Mouse (Mus musculus) midbrain, embryonic 11.5 days (tissue): ENCODE measurements around the gene Tspan15. TPM values are rescaled to one million over a fixed set of nuclear protein-coding genes. Genes with fewer than 3 reads are reported as not detected.

Experiments used
- ATAC-seq: fragments of 200-750 bp; cut with Nextera tagmentation; 2 replicates; pipeline ENCODE4 v1.8.0; 2017; ENCODE audit warnings: moderate TSS enrichment, moderate library complexity; ENCODE audit not compliant: low FRiP score
- DNase-seq: peaks from one replicate; pipeline ENCODE4 v3.0.0; 2015; ENCODE audit warnings: low spot score; ENCODE audit errors: missing footprints
- H3K27ac ChIP-seq: fragments of 300-500 bp; sonication (generic); 2 replicates; pipeline ENCODE4 v1.5.1; 2014; ENCODE audit warnings: low read depth, low read length
- H3K27me3 ChIP-seq: fragments of 300-500 bp; sonication (generic); 2 replicates; pipeline ENCODE4 v1.6.1; 2014; ENCODE audit warnings: mild to moderate bottlenecking, low read length, moderate library complexity, mixed read lengths; ENCODE audit not compliant: control insufficient read depth, insufficient read depth
- H3K36me3 ChIP-seq: fragments of 300-500 bp; sonication (generic); 2 replicates; pipeline ENCODE4 v1.6.1; 2014; ENCODE audit warnings: mild to moderate bottlenecking, low read length, moderate library complexity, mixed read lengths; ENCODE audit not compliant: control insufficient read depth, insufficient read depth
- H3K4me1 ChIP-seq: fragments of 300-500 bp; sonication (generic); 2 replicates; pipeline ENCODE4 v1.6.1; 2014; ENCODE audit warnings: low read length; ENCODE audit not compliant: control insufficient read depth, insufficient read depth
- H3K4me2 ChIP-seq: fragments of 300-500 bp; sonication (generic); 2 replicates; pipeline ENCODE4 v1.6.1; 2014; ENCODE audit warnings: mild to moderate bottlenecking, moderate library complexity
- H3K4me3 ChIP-seq: fragments of 300-500 bp; sonication (generic); 2 replicates; pipeline ENCODE4 v1.5.1; 2014; ENCODE audit warnings: low read depth, low read length
- H3K9ac ChIP-seq: fragments of 300-500 bp; sonication (generic); 2 replicates; pipeline ENCODE4 v1.6.1; 2014; ENCODE audit warnings: low read length
- H3K9me3 ChIP-seq: fragments of 300-500 bp; sonication (generic); 2 replicates; pipeline ENCODE4 v1.6.1; 2016; ENCODE audit warnings: low read length; ENCODE audit not compliant: control insufficient read depth
- WGBS: fragments of 180-500 bp; shearing (Covaris S2); extraction: QIAGEN DNeasy Blood & Tissue Kit; methylation state at CpG from one replicate; pipeline ENCODE4 v1.1.7; 2014; 5-methylcytosine and 5-hydroxymethylcytosine counted together
- polyA plus RNA-seq: library from polyadenylated mRNA; unstranded; fragments of >200 nt; fragmentation: Nextera tagmentation; extraction: Ambion mirVana; gene quantifications from 2 replicates; pipeline ENCODE4 v1.2.1, GENCODE M21; 2014

Tspan15 gene
- polyA plus RNA-seq, 1 experiment from 2014 or later = 8.6 TPM

DNA sequence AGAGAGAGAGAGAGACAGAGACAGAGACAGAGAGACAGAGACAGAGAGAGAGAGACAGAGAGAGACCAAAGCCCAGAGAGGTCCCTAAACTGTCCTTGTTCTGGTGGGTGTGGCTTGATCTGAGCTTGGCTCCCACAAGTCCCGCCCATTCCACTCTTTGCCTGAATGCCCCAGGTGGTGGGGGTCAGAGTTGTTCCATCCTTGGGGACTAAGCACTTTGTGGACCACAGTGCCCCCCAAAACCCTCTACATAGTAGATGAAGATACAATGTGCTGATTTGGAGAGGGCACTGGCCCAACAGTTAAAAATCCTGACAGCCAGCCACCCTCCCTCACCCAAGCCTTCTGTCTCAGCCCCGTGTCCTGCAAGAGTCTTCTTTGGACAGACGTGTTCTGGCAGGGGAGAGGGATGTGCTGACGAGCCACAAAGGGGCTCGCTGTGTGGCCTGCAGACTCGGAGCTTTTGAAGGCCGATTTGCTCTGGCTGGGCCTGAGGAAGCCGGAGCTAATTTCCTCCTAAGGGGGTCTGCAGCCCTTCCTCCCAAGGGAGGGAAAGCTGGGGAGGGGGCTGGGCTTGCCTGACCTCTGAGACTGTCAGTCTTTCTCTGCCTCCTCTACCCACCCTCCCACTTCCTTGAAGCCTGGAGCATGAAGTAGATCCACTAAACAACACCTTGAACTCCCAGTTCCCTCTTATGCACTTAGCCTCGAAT lies 58.1 kb downstream of the Tspan15 start:
- Histone ChIP-seq H3K27me3 (peaks cover 14% of the 10 kb centered on the region), H3K27ac (no peak overlapping the region), H3K9me3 (no peaks in the 10 kb centered on the region), H3K4me1 (peaks cover 21% of the 10 kb centered on the region), H3K36me3 (no peaks in the 10 kb centered on the region), H3K4me3 (no peak overlapping the region), H3K4me2 (no peak overlapping the region), H3K9ac (no peak overlapping the region)
- peak; percentile 94 for DNase-seq
- peak; percentile 81 for ATAC-seq
- WGBS = 5% methylated on average over 9 of the region's 9 CpGs

DNA sequence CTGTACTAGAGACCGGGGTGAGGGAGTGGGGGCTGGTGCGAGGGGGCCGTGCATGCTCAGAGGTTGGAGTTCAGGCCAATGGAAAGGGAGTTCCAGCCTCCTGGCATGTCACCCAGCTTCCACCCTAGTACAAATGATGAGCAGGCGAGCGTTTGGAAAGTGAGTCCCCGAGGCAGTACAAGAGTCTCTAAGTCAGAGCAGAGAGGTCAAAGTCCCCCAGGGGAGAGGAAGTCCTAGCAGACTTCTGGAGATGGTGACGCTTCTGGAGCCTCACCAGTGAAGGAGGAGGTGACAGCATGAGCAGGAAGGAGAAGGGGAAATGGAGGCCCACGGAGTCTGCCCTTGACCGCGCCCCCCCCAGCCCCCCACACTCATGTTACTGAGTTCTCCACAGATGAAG lies 68.6 kb downstream of the Tspan15 start:
- H3K9ac ChIP-seq = no peak overlapping the region
- no peaks in the 10 kb centered on the region for H3K36me3 ChIP-seq
- H3K27ac ChIP-seq = no peak overlapping the region
- no peak overlapping the region for H3K4me3 ChIP-seq
- H3K4me2 ChIP-seq = no peak overlapping the region
- no peak for DNase-seq
- H3K27me3 ChIP-seq = no peaks in the 10 kb centered on the region
- H3K9me3 ChIP-seq = 0 out of 2 replicates have a peak, but pooled peaks cover 2% of the 10 kb centered on the region
- no peak for ATAC-seq
- 56% methylated on average over 10 of the region's 10 CpGs for WGBS
- H3K4me1 ChIP-seq = peaks cover 2% of the 10 kb centered on the region; the same call in 1 of the 2 replicates

DNA sequence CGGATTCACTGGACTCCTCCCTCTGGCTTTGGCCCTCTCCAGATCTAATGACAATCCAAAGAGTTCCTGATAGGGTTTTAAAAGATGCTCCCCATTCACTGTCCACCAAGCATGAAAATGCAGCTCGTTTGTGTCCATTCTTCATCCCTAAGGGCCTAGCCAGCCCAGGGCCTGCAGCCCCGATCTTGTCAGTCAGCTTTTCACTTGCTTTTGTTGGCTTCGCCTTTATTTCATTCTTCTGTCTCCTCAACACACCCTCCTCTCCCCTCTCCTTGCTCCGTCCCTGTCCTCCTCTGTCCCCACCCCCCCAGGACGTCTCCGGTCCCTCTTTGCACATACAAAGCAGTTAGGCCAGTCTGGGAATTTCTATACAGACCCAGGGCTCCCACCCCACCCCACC lies 81.1 kb downstream of the Tspan15 start:
- no peak overlapping the region for H3K27ac ChIP-seq
- DNase-seq (peak; percentile 87), ATAC-seq (peak; percentile 64)
- 6% methylated on average over 7 of the region's 7 CpGs for WGBS
- H3K27me3 ChIP-seq = no peaks in the 10 kb centered on the region
- no peaks in the 10 kb centered on the region for H3K36me3 ChIP-seq
- no peak overlapping the region for H3K4me3 ChIP-seq
- no peaks in the 10 kb centered on the region; the same call in 1 of the 2 replicates for H3K9me3 ChIP-seq
- H3K9ac ChIP-seq = no peak overlapping the region
- H3K4me1 ChIP-seq = peaks cover 3% of the 10 kb centered on the region; the same call in 1 of the 2 replicates
- H3K4me2 ChIP-seq = no peak overlapping the region

DNA sequence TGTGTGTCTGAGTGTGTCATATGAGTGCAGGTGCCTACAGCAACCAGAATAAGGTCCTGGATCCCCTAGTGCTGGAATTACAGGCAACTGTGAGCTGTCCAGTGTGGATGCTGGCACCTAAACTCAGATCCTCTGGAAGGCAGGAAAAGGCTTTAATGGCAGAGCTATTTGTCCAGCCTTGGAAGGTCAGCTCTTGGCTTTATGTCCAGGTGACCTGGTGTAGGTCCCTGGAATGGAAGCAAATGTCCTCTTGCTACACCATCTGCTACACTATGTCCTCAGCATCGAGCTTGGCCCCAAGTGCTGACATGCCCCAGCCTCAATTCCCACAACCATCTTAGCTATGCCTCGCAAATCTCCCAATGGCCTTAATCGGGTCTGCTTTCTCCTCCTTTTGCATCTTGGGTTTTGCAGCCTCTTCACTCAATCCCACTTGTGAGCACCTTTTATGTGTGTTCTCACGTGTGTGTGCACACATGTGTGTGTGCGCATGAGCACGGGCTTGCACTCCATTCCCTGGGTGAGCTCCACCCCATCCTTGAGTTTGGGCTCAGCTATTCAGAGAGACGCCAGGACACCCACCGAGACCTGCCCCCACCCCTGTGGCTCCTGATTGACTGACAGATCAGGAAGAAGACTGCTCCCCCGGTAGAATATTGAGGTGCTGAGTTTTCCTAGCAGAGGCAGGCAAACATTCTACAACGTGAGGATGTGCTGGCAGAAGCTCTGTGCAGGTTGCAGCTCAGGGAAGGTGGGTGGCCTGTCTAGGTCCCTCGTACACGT lies 83.4 kb downstream of the Tspan15 start:
- Histone ChIP-seq H3K9ac (no peak overlapping the region), H3K27me3 (no peaks in the 10 kb centered on the region), H3K4me2 (no peak overlapping the region), H3K4me1 (peaks cover 3% of the 10 kb centered on the region; the same call in 1 of the 2 replicates), H3K27ac (no peak overlapping the region), H3K4me3 (no peak overlapping the region), H3K36me3 (no peaks in the 10 kb centered on the region), H3K9me3 (no peaks in the 10 kb centered on the region)
- ATAC-seq = no peak
- peak; percentile 54 for DNase-seq
- 50% methylated on average over 12 of the region's 12 CpGs for WGBS

DNA sequence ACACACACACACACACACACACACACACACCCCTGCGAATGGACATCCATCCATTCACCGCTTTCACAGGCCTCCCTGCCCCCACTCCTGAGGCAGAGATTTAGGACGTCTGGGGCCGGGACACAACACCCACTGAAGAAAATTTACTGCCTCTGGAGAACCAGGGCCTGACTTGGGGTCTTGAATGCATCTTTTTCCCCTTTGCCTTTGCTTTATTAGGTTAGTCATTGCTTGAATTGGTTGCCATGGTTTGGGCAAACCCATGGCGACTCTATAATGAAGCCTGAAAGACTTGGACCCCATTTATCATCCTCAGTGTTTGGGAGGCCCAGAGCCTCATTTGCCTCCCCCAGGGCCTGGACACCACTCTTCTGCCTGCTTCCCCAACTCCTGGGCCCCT lies 85.1 kb downstream of the Tspan15 start:
- no peaks in the 10 kb centered on the region for H3K36me3 ChIP-seq
- no peak overlapping the region for H3K4me3 ChIP-seq
- peaks cover 3% of the 10 kb centered on the region; the same call in 1 of the 2 replicates for H3K4me1 ChIP-seq
- no peak for ATAC-seq
- H3K4me2 ChIP-seq = no peak overlapping the region
- 51% methylated on average over 5 of the region's 5 CpGs for WGBS
- no peaks in the 10 kb centered on the region for H3K9me3 ChIP-seq
- DNase-seq = peak; percentile 33
- H3K27ac ChIP-seq = no peak overlapping the region
- H3K9ac ChIP-seq = no peak overlapping the region
- H3K27me3 ChIP-seq = no peaks in the 10 kb centered on the region

DNA sequence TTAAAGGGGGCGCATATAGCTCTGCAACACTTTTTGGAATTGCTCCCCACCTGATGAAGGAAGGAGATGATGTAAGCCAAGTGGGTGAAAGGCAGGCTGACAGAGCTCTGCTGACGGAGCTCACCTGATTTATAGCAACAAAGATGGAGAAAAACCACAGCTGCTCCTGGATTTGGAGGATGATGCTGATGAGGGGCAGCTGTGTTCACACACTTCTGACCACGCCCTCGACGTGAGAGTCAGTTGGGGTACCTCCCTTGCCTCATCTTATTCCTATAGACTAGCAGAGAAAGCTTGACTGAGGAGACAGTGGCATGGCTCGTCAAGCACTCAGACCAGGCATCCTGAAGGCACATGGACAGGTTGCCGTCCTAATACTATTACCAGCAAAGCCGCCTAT lies 87.2 kb downstream of the Tspan15 start, which contains the start of gene Fam241b:
Gene Fam241b, minus strand, starts transcription at position 101 of the 400 bp plus-strand sequence.
- Histone ChIP-seq H3K4me2 (no peak within 1 kb of the TSS), H3K36me3 (no peaks in the 10 kb centered on the region), H3K27ac (no peak within 1 kb of the TSS), H3K4me3 (no peak within 1 kb of the TSS), H3K9ac (no peak within 1 kb of the TSS), H3K9me3 (no peaks in the 10 kb centered on the region), H3K4me1 (no peaks in the 10 kb centered on the region), H3K27me3 (no peaks in the 10 kb centered on the region)
- DNase-seq (peak; percentile 72), ATAC-seq (no peak)
- 69% methylated on average over 8 of the region's 8 CpGs for WGBS

DNA sequence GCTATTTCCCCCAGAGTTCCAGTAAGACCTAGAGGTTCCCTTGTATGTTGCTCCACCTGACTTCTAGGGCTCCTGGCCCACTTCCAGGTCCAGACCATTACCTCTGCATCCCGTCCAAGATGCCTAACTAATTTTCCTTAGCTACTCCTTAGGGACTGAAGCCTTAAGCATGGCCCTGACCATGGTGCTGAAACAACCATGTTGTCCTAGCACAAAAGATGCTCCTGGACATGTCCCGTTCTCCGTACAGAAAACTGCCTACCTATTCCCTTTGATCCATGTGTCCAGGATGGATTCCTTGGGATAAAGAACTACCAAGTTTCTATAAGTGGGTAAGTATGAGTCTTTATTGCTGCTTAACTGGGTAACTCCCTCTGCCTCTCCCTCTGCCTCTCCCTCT lies 93.0 kb downstream of the Tspan15 start:
- ATAC-seq = no peak
- Histone ChIP-seq H3K27me3 (peaks cover 38% of the 10 kb centered on the region), H3K4me2 (no peak overlapping the region), H3K27ac (no peak overlapping the region), H3K9ac (no peak overlapping the region), H3K4me3 (no peak overlapping the region), H3K36me3 (no peaks in the 10 kb centered on the region), H3K9me3 (no peaks in the 10 kb centered on the region), H3K4me1 (peaks cover 2% of the 10 kb centered on the region; the same call in 1 of the 2 replicates)
- 23% methylated on average over 3 of the region's 3 CpGs for WGBS
- peak; percentile 82 for DNase-seq

DNA sequence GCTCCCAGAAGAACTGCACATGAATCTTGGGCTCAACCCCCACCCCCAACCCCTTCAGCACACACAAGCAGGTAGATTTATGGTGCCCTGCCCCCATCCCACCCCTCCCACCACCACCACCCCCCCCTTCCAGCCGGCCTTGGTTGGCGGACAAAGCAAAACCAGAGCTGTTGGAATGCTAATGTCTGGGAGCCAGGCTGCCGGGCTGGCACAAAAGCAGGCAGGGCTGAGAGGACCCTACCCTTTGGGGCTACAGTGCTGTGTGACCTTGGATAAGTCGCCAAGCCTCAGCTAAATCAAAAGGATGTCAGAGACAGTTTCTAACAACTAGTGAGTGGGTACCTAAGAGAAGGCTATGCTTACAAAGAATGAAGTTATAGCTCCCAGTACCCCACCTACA lies 93.9 kb downstream of the Tspan15 start:
- Histone ChIP-seq H3K4me1 (peaks cover 7% of the 10 kb centered on the region), H3K9me3 (no peaks in the 10 kb centered on the region), H3K4me3 (no peak overlapping the region), H3K27me3 (peaks cover 46% of the 10 kb centered on the region), H3K9ac (no peak overlapping the region), H3K27ac (no peak overlapping the region), H3K4me2 (no peak overlapping the region), H3K36me3 (no peaks in the 10 kb centered on the region)
- DNase-seq (peak; percentile 44), ATAC-seq (no peak)
- WGBS = 7% methylated on average over 4 of the region's 4 CpGs
